Mouse (Mus musculus): ENCODE data around the gene Nup133.

DNA sequence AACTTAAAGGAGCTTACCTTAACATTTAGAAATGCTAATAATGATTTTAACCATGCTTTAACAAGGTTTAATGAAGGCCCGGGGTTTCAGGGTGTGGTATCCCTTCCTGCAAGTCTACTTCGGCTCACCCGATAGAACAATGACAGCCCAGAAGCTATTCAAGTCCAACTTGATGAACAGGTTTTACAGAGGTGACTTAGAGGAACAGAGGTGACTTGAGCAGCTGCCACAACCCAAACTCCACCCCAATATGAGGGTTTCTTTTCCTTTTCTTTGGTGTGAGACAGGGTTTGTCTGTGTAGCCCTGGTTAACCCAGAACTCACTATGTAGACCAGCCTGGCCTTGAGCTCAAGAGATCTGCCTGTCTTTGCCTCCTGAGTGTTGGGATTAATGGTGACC, 44.9 kb upstream of the Nup133 start:
- TF ChIP-seq CTCF (IDR thresholded peaks at IDR 0.05; ENCODE audit: control insufficient read depth, insufficient read depth, low read length) (no peak), POLR2A (IDR thresholded peaks at IDR 0.05; ENCODE audit: borderline replicate concordance, control insufficient read depth, low read depth, low read length) (no peak)

All from bone marrow, adult 2 months (tissue).